Mouse (Mus musculus): ENCODE measurements at regions not wholly inside any gene's neighbourhood (a gene's known extent, or its start where the extent isn't known, plus 50 kb on each side); places are given as distances from the start of the nearest gene placed in this dataset.

- DNase-seq (ENCODE audit: low spot score, missing footprints) (no peak), ATAC-seq (ENCODE audit: low FRiP score) (0 out of 2 replicates have a peak, but pooled peaks have one; percentile 48)
- Histone ChIP-seq H3K4me2 (no peak overlapping the region), H3K36me3 (ENCODE audit: control insufficient read depth, insufficient read depth, low read length) (no peaks in the 10 kb centered on the region), H3K9me3 (ENCODE audit: control insufficient read depth, low read length) (no peaks in the 10 kb centered on the region), H3K4me1 (ENCODE audit: control insufficient read depth, insufficient read depth, low read length) (no peaks in the 10 kb centered on the region), H3K9ac (ENCODE audit: low read length) (no peak overlapping the region), H3K27me3 (ENCODE audit: control insufficient read depth, insufficient read depth, low read length) (no peaks in the 10 kb centered on the region), H3K4me3 (ENCODE audit: low read depth, low read length) (no peak overlapping the region), H3K27ac (ENCODE audit: low read depth, low read length) (no peak overlapping the region)
- 87% methylated on average over 1 of the region's 1 CpGs for WGBS
These were observed 435.9 kb upstream of the Siglech start for GRCm38 (mm10) chr7:55332028-55332427.

DNA sequence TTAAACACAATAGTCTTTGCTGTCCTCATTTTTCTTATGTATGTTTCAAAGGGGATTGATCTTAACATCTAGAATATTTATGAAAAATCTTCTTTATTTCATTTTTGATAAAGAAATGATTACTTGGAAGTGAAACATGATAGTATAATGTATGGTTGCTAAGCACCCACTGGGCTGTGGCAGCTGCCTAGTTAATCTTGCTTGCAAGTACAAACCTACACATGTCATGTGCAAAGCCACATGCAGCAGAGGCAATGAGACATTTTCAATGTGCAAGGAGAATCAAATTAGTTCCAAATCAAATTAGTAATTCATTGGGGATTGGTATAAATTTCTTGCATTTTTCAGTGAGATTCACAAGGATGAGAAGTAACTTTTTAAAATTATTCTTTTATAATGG is 428.1 kb upstream of the Siglech start:
- Histone ChIP-seq H3K4me2 (no peak overlapping the region), H3K4me3 (ENCODE audit: low read depth, low read length) (no peak overlapping the region), H3K4me1 (ENCODE audit: control insufficient read depth, insufficient read depth, low read length) (no peaks in the 10 kb centered on the region), H3K27me3 (ENCODE audit: control insufficient read depth, insufficient read depth, low read length) (no peaks in the 10 kb centered on the region), H3K27ac (ENCODE audit: low read depth, low read length) (no peak overlapping the region), H3K9me3 (ENCODE audit: control insufficient read depth, low read length) (no peaks in the 10 kb centered on the region), H3K36me3 (ENCODE audit: control insufficient read depth, insufficient read depth, low read length) (no peaks in the 10 kb centered on the region), H3K9ac (ENCODE audit: low read length) (no peak overlapping the region)
- DNase-seq (ENCODE audit: low spot score, missing footprints): no peak
- no peak for ATAC-seq (ENCODE audit: low FRiP score)

All from midbrain, embryonic 11.5 days (tissue).